Mouse (Mus musculus): ENCODE results near the gene Ubald1. TPM values are rescaled to one million over a fixed set of nuclear protein-coding genes. Genes with fewer than 3 reads are reported as not detected.
A peak's percentile ranks its signal among the peaks of the same experiment; 100 is the strongest.

Gene Ubald1
- polyA plus RNA-seq (2015; fragmentation: Nextera tagmentation; extraction: Ambion mirVana), result 58.2 and 58.7 TPM in 2 replicates

GRCm38 (mm10) chr16:4880136-4880825 lies at the start of gene Ubald1:
TSS of gene Ubald1 (minus strand) at chr16:4880315.
- H3K9me3 ChIP-seq, result no peaks in the 10 kb centered on the region
- ATAC-seq (replicated peaks), result peak; percentile 89
- peak within 1 kb of the TSS; percentile 93 for H3K4me3 ChIP-seq
- H3K4me2 ChIP-seq, result peak within 1 kb of the TSS; percentile 70
- no peaks in the 10 kb centered on the region; the same call in 1 of the 2 replicates for H3K36me3 ChIP-seq (replicated peaks)
- peak within 1 kb of the TSS; percentile 79 for H3K9ac ChIP-seq
- peaks cover 47% of the 10 kb centered on the region for H3K4me1 ChIP-seq
- no peaks in the 10 kb centered on the region for H3K27me3 ChIP-seq (replicated peaks)
- under 1% methylated on average over 48 of the region's 48 CpGs for WGBS
- peak within 1 kb of the TSS; percentile 99 for H3K27ac ChIP-seq

- no peaks in the 10 kb centered on the region for H3K4me1 ChIP-seq
- no peak overlapping the region for H3K27ac ChIP-seq
- H3K36me3 ChIP-seq (replicated peaks), result peaks cover 70% of the 10 kb centered on the region
- H3K9ac ChIP-seq, result no peak overlapping the region
- H3K9me3 ChIP-seq, result no peaks in the 10 kb centered on the region
- ATAC-seq (replicated peaks), result no peak
- WGBS, result 97% methylated on average over 2 of the region's 2 CpGs
- H3K4me2 ChIP-seq, result no peak overlapping the region
- no peak overlapping the region for H3K4me3 ChIP-seq
- H3K27me3 ChIP-seq (replicated peaks), result no peaks in the 10 kb centered on the region
Measured at GRCm38 (mm10) chr16:4928474-4928873, 48.4 kb upstream of the Ubald1 start.

GRCm38 (mm10) chr16:4927967-4928366 lies 47.9 kb upstream of the Ubald1 start:
- no peak overlapping the region for H3K4me2 ChIP-seq
- 97% methylated on average over 7 of the region's 7 CpGs for whole genome bisulfite sequencing
- no peak overlapping the region for H3K4me3 ChIP-seq
- no peaks in the 10 kb centered on the region for H3K27me3 ChIP-seq (replicated peaks)
- peaks cover 71% of the 10 kb centered on the region for H3K36me3 ChIP-seq (replicated peaks)
- H3K27ac ChIP-seq, result no peak overlapping the region
- no peaks in the 10 kb centered on the region for H3K4me1 ChIP-seq
- no peaks in the 10 kb centered on the region for H3K9me3 ChIP-seq
- no peak overlapping the region for H3K9ac ChIP-seq
- no peak for ATAC-seq (replicated peaks)

- no peak overlapping the region for H3K4me3 ChIP-seq
- H3K4me1 ChIP-seq, result no peaks in the 10 kb centered on the region
- no peak overlapping the region for H3K27ac ChIP-seq
- H3K9ac ChIP-seq, result no peak overlapping the region
- ATAC-seq (replicated peaks), result no peak
- peaks cover 48% of the 10 kb centered on the region for H3K36me3 ChIP-seq (replicated peaks)
- H3K27me3 ChIP-seq (replicated peaks), result no peaks in the 10 kb centered on the region
- no peaks in the 10 kb centered on the region for H3K9me3 ChIP-seq
- 92% methylated on average over 5 of the region's 5 CpGs for WGBS
- no peak overlapping the region for H3K4me2 ChIP-seq
Measured at GRCm38 (mm10) chr16:4923996-4924395, 43.9 kb upstream of the Ubald1 start.

GRCm38 (mm10) chr16:4922481-4922880 lies 42.4 kb upstream of the Ubald1 start:
- Histone ChIP-seq H3K9me3 (no peaks in the 10 kb centered on the region), H3K36me3 (replicated peaks) (peaks cover 39% of the 10 kb centered on the region), H3K27me3 (replicated peaks) (no peaks in the 10 kb centered on the region), H3K27ac (no peak overlapping the region), H3K4me3 (no peak overlapping the region), H3K4me1 (no peaks in the 10 kb centered on the region), H3K4me2 (no peak overlapping the region), H3K9ac (no peak overlapping the region)
- ATAC-seq (replicated peaks), result no peak
- 94% methylated on average over 6 of the region's 6 CpGs for WGBS

GRCm38 (mm10) chr16:4920556-4920955 lies 40.4 kb upstream of the Ubald1 start:
- no peak overlapping the region for H3K4me3 ChIP-seq
- no peaks in the 10 kb centered on the region for H3K9me3 ChIP-seq
- H3K27ac ChIP-seq, result no peak overlapping the region
- H3K9ac ChIP-seq, result no peak overlapping the region
- no peak overlapping the region for H3K4me2 ChIP-seq
- no peak for ATAC-seq (replicated peaks)
- 78% methylated on average over 4 of the region's 4 CpGs for WGBS
- H3K4me1 ChIP-seq, result no peaks in the 10 kb centered on the region
- H3K36me3 ChIP-seq (replicated peaks), result peaks cover 25% of the 10 kb centered on the region
- H3K27me3 ChIP-seq (replicated peaks), result no peaks in the 10 kb centered on the region

DNA sequence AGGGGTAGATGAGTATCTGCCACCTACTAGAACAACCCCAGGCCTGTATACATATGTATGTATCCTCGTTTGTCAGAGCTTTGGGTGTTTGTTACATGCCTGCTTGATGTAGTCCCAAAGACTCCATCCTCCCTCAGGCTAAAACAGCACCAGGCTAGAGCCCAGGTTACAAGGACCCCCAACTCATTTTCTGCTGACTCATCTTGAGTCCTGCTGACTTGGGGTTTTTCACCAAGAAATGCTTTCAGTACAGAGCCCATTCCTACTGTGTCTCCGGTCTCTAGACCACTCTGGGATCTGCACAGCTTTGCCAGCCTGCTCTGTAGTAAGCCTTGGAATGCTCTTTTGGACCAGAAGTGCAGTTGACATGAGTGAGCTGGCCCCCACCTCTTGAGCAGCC lies 36.5 kb upstream of the Ubald1 start:
- 0 out of 2 replicates have a peak, but pooled peaks cover 4% of the 10 kb centered on the region for H3K4me1 ChIP-seq
- H3K36me3 ChIP-seq (replicated peaks), result peaks cover 27% of the 10 kb centered on the region; the same call in 1 of the 2 replicates
- 81% methylated on average over 2 of the region's 2 CpGs for WGBS
- H3K27ac ChIP-seq, result no peak overlapping the region
- no peak for ATAC-seq (replicated peaks)
- no peaks in the 10 kb centered on the region for H3K9me3 ChIP-seq
- no peak overlapping the region for H3K4me3 ChIP-seq
- no peak overlapping the region for H3K4me2 ChIP-seq
- H3K9ac ChIP-seq, result no peak overlapping the region
- H3K27me3 ChIP-seq (replicated peaks), result no peaks in the 10 kb centered on the region

- Histone ChIP-seq H3K36me3 (replicated peaks) (peaks cover 31% of the 10 kb centered on the region), H3K4me3 (no peak overlapping the region), H3K4me2 (no peak overlapping the region), H3K9ac (no peak overlapping the region), H3K27ac (no peak overlapping the region), H3K4me1 (0 out of 2 replicates have a peak, but pooled peaks cover 4% of the 10 kb centered on the region), H3K27me3 (replicated peaks) (no peaks in the 10 kb centered on the region), H3K9me3 (no peaks in the 10 kb centered on the region)
- 97% methylated on average over 3 of the region's 3 CpGs for WGBS
- no peak for ATAC-seq (replicated peaks)
Measured at GRCm38 (mm10) chr16:4915931-4916330, 35.8 kb upstream of the Ubald1 start.

DNA sequence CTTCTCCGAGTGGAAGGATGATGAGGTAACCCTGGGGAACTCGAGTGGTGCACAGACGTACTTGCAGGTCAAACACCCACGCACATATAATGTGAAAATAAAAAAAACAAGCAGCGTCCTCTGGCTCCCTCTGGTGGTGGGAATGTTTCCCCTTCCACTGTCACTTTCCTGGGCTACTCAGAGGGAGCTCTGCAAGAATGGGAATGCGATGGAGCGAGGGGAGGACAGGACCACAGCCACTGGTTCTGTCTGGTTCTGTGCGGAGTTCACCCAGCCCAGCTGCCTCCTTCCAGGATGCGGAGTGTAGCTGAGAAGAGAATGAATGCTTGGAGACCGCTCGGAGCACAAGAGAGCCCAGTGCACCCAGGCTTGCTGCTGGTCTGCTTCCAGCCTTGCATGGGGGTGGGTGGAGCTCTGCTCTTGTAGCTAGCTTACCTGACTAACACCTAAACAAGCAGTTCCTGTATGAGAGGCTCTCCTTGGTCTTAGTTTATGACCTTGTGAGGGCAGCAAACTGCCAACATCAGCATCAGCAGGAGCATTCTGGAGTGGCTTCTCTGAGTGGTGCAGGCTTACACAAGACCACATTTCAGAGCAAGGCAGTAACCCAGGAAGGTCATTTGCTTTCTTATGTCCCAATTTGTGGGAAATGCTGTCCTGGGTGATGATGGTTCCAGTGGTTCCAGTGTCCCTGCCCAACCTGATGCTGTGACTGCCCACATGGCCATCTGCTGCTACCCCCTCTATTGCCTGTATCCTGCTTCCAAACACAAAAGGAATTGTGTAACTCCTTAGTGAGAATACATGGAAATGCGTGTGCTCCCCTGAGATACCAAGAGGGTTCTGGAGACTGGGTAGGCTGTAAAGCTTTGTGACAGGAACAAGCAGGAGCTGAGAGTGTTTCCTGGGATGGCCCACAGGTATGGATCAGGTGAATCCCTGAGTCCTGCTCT lies 33.9 kb upstream of the Ubald1 start:
- Histone ChIP-seq H3K9ac (no peak overlapping the region), H3K4me1 (0 out of 2 replicates have a peak, but pooled peaks cover 4% of the 10 kb centered on the region), H3K4me2 (no peak overlapping the region), H3K36me3 (replicated peaks) (peaks cover 40% of the 10 kb centered on the region), H3K27me3 (replicated peaks) (no peaks in the 10 kb centered on the region), H3K27ac (peak overlapping the region; percentile 47; the same call in 1 of the 2 replicates), H3K4me3 (no peak overlapping the region), H3K9me3 (no peaks in the 10 kb centered on the region)
- ATAC-seq (replicated peaks), result peak; percentile 46
- WGBS, result 34% methylated on average over 12 of the region's 12 CpGs

DNA sequence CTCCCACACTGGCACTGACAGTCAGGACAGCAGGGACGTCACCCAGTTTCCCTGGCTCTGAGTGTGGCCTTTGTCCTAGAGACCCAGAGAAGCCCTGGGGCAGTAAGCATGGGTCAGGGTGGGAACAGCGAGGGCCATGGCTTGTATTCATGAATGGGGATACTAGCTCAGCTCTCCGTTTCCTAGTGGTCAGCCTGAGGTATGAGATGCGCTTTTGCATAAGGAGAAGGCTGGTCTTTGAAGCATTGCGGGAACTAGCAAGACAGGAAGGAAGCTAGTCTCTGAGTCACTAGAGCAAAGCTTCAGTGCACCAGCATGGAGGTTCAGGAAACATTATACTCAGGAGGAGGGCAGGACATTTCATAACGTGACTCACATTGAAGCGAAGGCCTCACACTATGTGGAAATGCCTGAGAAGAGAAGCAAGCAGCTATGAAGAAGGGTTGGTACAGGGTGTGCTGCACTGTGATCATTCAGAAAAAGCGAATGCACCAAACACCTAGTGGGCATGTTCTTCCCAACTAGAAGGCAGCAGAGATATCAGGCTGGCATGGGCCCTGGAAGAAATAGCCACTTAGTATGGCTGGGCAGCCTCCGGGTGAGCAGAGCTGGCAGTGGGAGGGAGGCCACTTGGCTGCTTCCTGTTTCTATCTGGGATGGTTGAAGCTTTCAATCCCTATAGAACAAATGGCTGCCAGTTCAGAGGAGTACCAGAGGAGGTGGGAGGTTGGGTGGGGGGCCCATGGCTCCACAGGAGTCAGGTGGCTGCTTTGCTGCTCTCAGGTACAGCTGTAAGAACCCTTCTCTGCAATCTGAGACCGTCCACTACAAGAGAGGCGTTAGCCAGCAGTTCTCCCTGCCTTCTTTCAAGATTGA lies 33.0 kb upstream of the Ubald1 start:
- H3K36me3 ChIP-seq (replicated peaks), result peaks cover 40% of the 10 kb centered on the region
- no peak overlapping the region for H3K9ac ChIP-seq
- no peak overlapping the region for H3K4me3 ChIP-seq
- no peaks in the 10 kb centered on the region for H3K27me3 ChIP-seq (replicated peaks)
- peak; percentile 34; the same call in 1 of the 2 replicates for ATAC-seq (replicated peaks)
- WGBS, result 84% methylated on average over 11 of the region's 11 CpGs
- H3K27ac ChIP-seq, result peak overlapping the region; percentile 47; the same call in 1 of the 2 replicates
- no peak overlapping the region for H3K4me2 ChIP-seq
- 0 out of 2 replicates have a peak, but pooled peaks cover 4% of the 10 kb centered on the region for H3K4me1 ChIP-seq
- H3K9me3 ChIP-seq, result no peaks in the 10 kb centered on the region

DNA sequence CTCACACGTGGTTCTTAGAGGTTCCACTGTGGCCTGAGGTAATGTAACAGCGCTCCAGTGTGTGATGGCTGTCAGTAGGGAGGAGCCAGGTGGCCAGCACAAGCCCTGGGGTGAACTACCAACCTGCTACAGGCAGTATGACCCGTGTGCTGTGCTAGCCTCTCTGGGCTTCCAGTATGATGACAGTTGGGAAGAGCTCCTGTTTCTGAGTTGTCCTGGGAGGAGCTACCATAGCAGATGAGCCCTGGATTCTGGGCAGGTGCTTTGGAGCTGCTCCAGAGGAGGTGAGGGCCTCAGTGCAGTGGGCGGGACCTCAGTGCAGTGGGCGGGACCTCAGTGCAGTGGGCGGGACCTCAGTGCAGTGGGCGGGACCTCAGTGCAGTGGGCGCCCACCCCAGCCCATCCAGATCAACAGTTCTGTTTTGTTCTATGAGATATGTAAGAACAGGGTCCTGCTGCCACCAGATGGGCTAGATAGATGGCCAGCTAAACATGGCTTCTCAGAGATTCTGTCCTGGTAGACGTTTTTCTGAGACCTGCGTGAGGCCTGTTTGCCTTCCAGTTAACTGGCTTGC lies 32.0 kb upstream of the Ubald1 start:
- ATAC-seq (replicated peaks), result no peak; the same call in 1 of the 2 replicates
- Histone ChIP-seq H3K4me3 (no peak overlapping the region), H3K9me3 (no peaks in the 10 kb centered on the region), H3K27ac (no peak overlapping the region), H3K9ac (no peak overlapping the region), H3K4me1 (0 out of 2 replicates have a peak, but pooled peaks cover 4% of the 10 kb centered on the region), H3K36me3 (replicated peaks) (peaks cover 40% of the 10 kb centered on the region), H3K4me2 (no peak overlapping the region), H3K27me3 (replicated peaks) (no peaks in the 10 kb centered on the region)
- 80% methylated on average over 10 of the region's 10 CpGs for WGBS

Data from midbrain, embryonic 15.5 days (tissue).